Mouse (Mus musculus) CH12.LX (cell line): ENCODE data around the gene Extl2. TPM values are rescaled to one million over a fixed set of nuclear protein-coding genes. Genes with fewer than 3 reads are reported as not detected.

Source experiments
- DNase-seq: peaks from one replicate; pipeline ENCODE4 v3.0.0-alpha.2; 2013; ENCODE audit errors: extremely low read depth
- H3K27ac ChIP-seq: 2 replicates; pipeline ENCODE4 v1.5.1; 2012; ENCODE audit warnings: low read depth, mild to moderate bottlenecking, control low read depth, moderate library complexity; ENCODE audit not compliant: insufficient read depth
- H3K27me3 ChIP-seq: replicated peaks from 2 replicates; pipeline ENCODE3; 2012; ENCODE audit warnings: inconsistent platforms
- H3K36me3 ChIP-seq, 2 experiments: replicated peaks in 1 of 2; 2 replicates each; pipeline versions ENCODE3 to v1.6.1; 2012; ENCODE audit warnings: inconsistent platforms in 1 of 2, low read length in 1 of 2, mild to moderate bottlenecking in 1 of 2, mixed read lengths in 1 of 2, moderate library complexity in 1 of 2; ENCODE audit not compliant: control insufficient read depth in 1 of 2, insufficient read depth in 1 of 2
- H3K4me1 ChIP-seq, 2 experiments: 2 replicates each; pipeline ENCODE4 v1.6.1; 2012; ENCODE audit warnings: inconsistent platforms in 1 of 2, moderate library complexity in 1 of 2; ENCODE audit not compliant: insufficient read depth in 2 of 2, control insufficient read depth in 1 of 2
- H3K4me2 ChIP-seq: 2 replicates; pipeline ENCODE4 v1.6.1; 2012; ENCODE audit warnings: low read depth, mild to moderate bottlenecking, control low read depth; ENCODE audit not compliant: poor library complexity, insufficient read depth, severe bottlenecking
- H3K4me3 ChIP-seq, 3 experiments: fragments of 150-350 bp in 1 of 3; sonication (generic) in 1 of 3; replicated peaks in 1 of 3; 2 replicates each; pipeline versions ENCODE3 to v1.5.1; 2011 to 2012; ENCODE audit warnings: low read depth in 2 of 3, low read length in 2 of 3, mild to moderate bottlenecking in 2 of 3, moderate library complexity in 2 of 3, control low read depth in 1 of 3, improper control_type of control experiment in 1 of 3, inconsistent platforms in 1 of 3, mixed read lengths in 1 of 3; ENCODE audit not compliant: poor library complexity in 1 of 3
- H3K79me2 ChIP-seq: replicated peaks from 2 replicates; pipeline ENCODE4 v1.6.1; 2012; ENCODE audit warnings: mild to moderate bottlenecking, moderate library complexity; ENCODE audit not compliant: control insufficient read depth, poor library complexity, insufficient read depth, severe bottlenecking; ENCODE audit errors: extremely low read depth
- H3K9ac ChIP-seq: 2 replicates; pipeline ENCODE4 v1.6.1; 2012; ENCODE audit warnings: low read depth, mild to moderate bottlenecking, control low read depth, moderate library complexity; ENCODE audit not compliant: insufficient read depth
- H3K9me3 ChIP-seq: replicated peaks from 2 replicates; pipeline ENCODE3; 2012; ENCODE audit warnings: low read length, inconsistent platforms, mixed read lengths
- BHLHE40 ChIP-seq: IDR thresholded peaks from 2 replicates; pipeline ENCODE4 v1.6.1; 2011; ENCODE audit warnings: mild to moderate bottlenecking, low read depth, low read length, improper control_type of control experiment
- CHD1 ChIP-seq: IDR thresholded peaks from 2 replicates; pipeline ENCODE4 v1.6.1; 2012; ENCODE audit warnings: low read depth, low read length, improper control_type of control experiment, inconsistent platforms
- CHD2 ChIP-seq: IDR thresholded peaks from 2 replicates; pipeline ENCODE4 v1.6.1; 2011; ENCODE audit warnings: low read length, improper control_type of control experiment
- CTCF ChIP-seq, 2 experiments: IDR thresholded peaks in 1 of 2; conservative IDR thresholded peaks in 1 of 2; 2 replicates each; pipeline ENCODE4 v1.5.1; 2011 to 2012; ENCODE audit warnings: low read depth in 2 of 2, low read length in 2 of 2, improper control_type of control experiment in 1 of 2, inconsistent platforms in 1 of 2, mild to moderate bottlenecking in 1 of 2, moderate library complexity in 1 of 2
- E2F4 ChIP-seq: IDR thresholded peaks from 2 replicates; pipeline ENCODE4 v1.6.1; 2011; ENCODE audit warnings: low read depth, low read length, improper control_type of control experiment; ENCODE audit not compliant: insufficient replicate concordance
- ELF1 ChIP-seq: IDR thresholded peaks from 2 replicates; pipeline ENCODE4 v1.6.1; 2014; ENCODE audit warnings: low read depth, mild to moderate bottlenecking, inconsistent platforms, low read length, improper control_type of control experiment
- EP300 ChIP-seq: IDR thresholded peaks from 2 replicates; pipeline ENCODE4 v1.6.1; 2011; ENCODE audit warnings: low read length, improper control_type of control experiment
- ETS1 ChIP-seq: conservative IDR thresholded peaks from 2 replicates; pipeline ENCODE4 v1.6.1; 2012; ENCODE audit warnings: low read depth, mild to moderate bottlenecking, inconsistent platforms, low read length, improper control_type of control experiment, moderate library complexity
- GABPA ChIP-seq: IDR thresholded peaks from 2 replicates; pipeline ENCODE4 v1.6.1; 2012; ENCODE audit warnings: low read depth, low read length, improper control_type of control experiment, inconsistent platforms; ENCODE audit not compliant: insufficient replicate concordance
- HCFC1 ChIP-seq: IDR thresholded peaks from 2 replicates; pipeline ENCODE4 v1.6.1; 2012; ENCODE audit warnings: low read depth, mild to moderate bottlenecking, inconsistent platforms, low read length, improper control_type of control experiment
- IRF4 ChIP-seq: IDR thresholded peaks from 2 replicates; pipeline ENCODE4 v1.6.1; 2014; ENCODE audit warnings: low read depth, mild to moderate bottlenecking, inconsistent platforms, low read length, improper control_type of control experiment
- JUN ChIP-seq: IDR thresholded peaks from 2 replicates; pipeline ENCODE4 v1.6.1; 2011; ENCODE audit warnings: low read depth, mild to moderate bottlenecking, low read length, improper control_type of control experiment, moderate library complexity; ENCODE audit not compliant: insufficient read depth
- JUND ChIP-seq: conservative IDR thresholded peaks from 2 replicates; pipeline ENCODE4 v1.6.1; 2011; ENCODE audit warnings: low read depth, low read length, improper control_type of control experiment
- KAT2A ChIP-seq: IDR thresholded peaks from 2 replicates; pipeline ENCODE4 v1.6.1; 2012; ENCODE audit warnings: low read length, improper control_type of control experiment, inconsistent platforms; ENCODE audit not compliant: insufficient replicate concordance
- MAFK ChIP-seq: IDR thresholded peaks from 2 replicates; pipeline ENCODE4 v1.6.1; 2011; ENCODE audit warnings: low read length, improper control_type of control experiment; ENCODE audit not compliant: insufficient replicate concordance
- MAX ChIP-seq: IDR thresholded peaks from 2 replicates; pipeline ENCODE4 v1.6.1; 2011; ENCODE audit warnings: low read length, improper control_type of control experiment
- MEF2A ChIP-seq: IDR thresholded peaks from 2 replicates; pipeline ENCODE4 v1.6.1; 2014; ENCODE audit warnings: low read depth, mild to moderate bottlenecking, inconsistent platforms, low read length, improper control_type of control experiment, borderline replicate concordance
- MXI1 ChIP-seq: IDR thresholded peaks from 2 replicates; pipeline ENCODE4 v1.6.1; 2011; ENCODE audit warnings: mild to moderate bottlenecking, low read depth, low read length, improper control_type of control experiment
- MYC ChIP-seq: IDR thresholded peaks from 2 replicates; pipeline ENCODE4 v1.6.1; 2011; ENCODE audit warnings: low read depth, mild to moderate bottlenecking, improper control_type of control experiment, low read length
- NELFE ChIP-seq: IDR thresholded peaks from 2 replicates; pipeline ENCODE4 v1.6.1; 2011; ENCODE audit warnings: low read depth, low read length, improper control_type of control experiment
- NRF1 ChIP-seq: IDR thresholded peaks from 2 replicates; pipeline ENCODE4 v1.6.1; 2014; ENCODE audit warnings: low read depth, mild to moderate bottlenecking, inconsistent platforms, low read length, improper control_type of control experiment, moderate library complexity
- PAX5 ChIP-seq: IDR thresholded peaks from 2 replicates; pipeline ENCODE4 v1.6.1; 2012; ENCODE audit warnings: low read length, inconsistent platforms, mixed read lengths
- POLR2A ChIP-seq: IDR thresholded peaks from 2 replicates; pipeline ENCODE4 v1.6.1; 2011; ENCODE audit warnings: low read depth, mild to moderate bottlenecking, improper control_type of control experiment, low read length
- POLR2AphosphoS2 ChIP-seq: IDR thresholded peaks from 2 replicates; pipeline ENCODE4 v1.6.1; 2011; ENCODE audit warnings: low read depth, low read length, improper control_type of control experiment
- RAD21 ChIP-seq: IDR thresholded peaks from 2 replicates; pipeline ENCODE4 v1.6.1; 2011; ENCODE audit warnings: low read depth, mild to moderate bottlenecking, low read length, improper control_type of control experiment, moderate library complexity
- RCOR1 ChIP-seq: conservative IDR thresholded peaks from 2 replicates; pipeline ENCODE4 v1.6.1; 2012; ENCODE audit warnings: low read depth, mild to moderate bottlenecking, inconsistent platforms, low read length, improper control_type of control experiment
- SIN3A ChIP-seq: IDR thresholded peaks from 2 replicates; pipeline ENCODE4 v1.6.1; 2012; ENCODE audit warnings: low read length, improper control_type of control experiment, inconsistent platforms
- SMC3 ChIP-seq: IDR thresholded peaks from 2 replicates; pipeline ENCODE4 v1.6.1; 2011; ENCODE audit warnings: low read depth, low read length, improper control_type of control experiment
- TBP ChIP-seq: conservative IDR thresholded peaks from 2 replicates; pipeline ENCODE4 v1.6.1; 2011; ENCODE audit warnings: low read depth, low read length, improper control_type of control experiment
- TCF12 ChIP-seq: IDR thresholded peaks from 2 replicates; pipeline ENCODE4 v1.6.1; 2014; ENCODE audit warnings: low read depth, mild to moderate bottlenecking, inconsistent platforms, low read length, improper control_type of control experiment
- UBTF ChIP-seq: IDR thresholded peaks from 2 replicates; pipeline ENCODE4 v1.6.1; 2012; ENCODE audit warnings: low read depth, mild to moderate bottlenecking, inconsistent platforms, low read length, improper control_type of control experiment, moderate library complexity
- USF1 ChIP-seq: IDR thresholded peaks from 2 replicates; pipeline ENCODE4 v1.6.1; 2014; ENCODE audit warnings: low read depth, mild to moderate bottlenecking, inconsistent platforms, low read length, improper control_type of control experiment
- USF2 ChIP-seq: conservative IDR thresholded peaks from 2 replicates; pipeline ENCODE4 v1.6.1; 2011; ENCODE audit warnings: low read depth, low read length, improper control_type of control experiment
- ZC3H11A ChIP-seq: IDR thresholded peaks from 2 replicates; pipeline ENCODE4 v1.6.1; 2012; ENCODE audit warnings: low read depth, mild to moderate bottlenecking, inconsistent platforms, low read length, improper control_type of control experiment
- ZKSCAN1 ChIP-seq: IDR thresholded peaks from 2 replicates; pipeline ENCODE4 v1.6.1; 2012; ENCODE audit warnings: low read depth, inconsistent platforms, low read length, improper control_type of control experiment, borderline replicate concordance
- ZMIZ1 ChIP-seq: IDR thresholded peaks from 2 replicates; pipeline ENCODE4 v1.6.1; 2012; ENCODE audit warnings: low read depth, mild to moderate bottlenecking, inconsistent platforms, low read length, improper control_type of control experiment
- ZNF384 ChIP-seq: IDR thresholded peaks from 2 replicates; pipeline ENCODE4 v1.6.1; 2012; ENCODE audit warnings: low read depth, low read length, improper control_type of control experiment, inconsistent platforms
- dilution Hi-C: fragments of 300-500 bp; cut with MboI; formaldehyde crosslinking; loops from 2 replicates; pipeline ENCODE4 v1.14.3; 2020; ENCODE audit warnings: low sequenced_read_pairs; ENCODE audit not compliant: extremely low pct_unique_long_range_greater_than_20kb, extremely low pct_ligation_motif_present
- in situ Hi-C: fragments of 300-500 bp; cut with MboI; formaldehyde crosslinking; loops from 3 replicates; pipeline ENCODE4 v1.14.3; 2019; ENCODE audit warnings: low sequenced_read_pairs, low pct_ligation_motif_present, low pct_unique_long_range_greater_than_20kb, mixed read lengths
- polyA plus RNA-seq: library from polyadenylated mRNA; unstranded; fragments of >175 nt; gene quantifications from 2 replicates; pipeline ENCODE4 v1.2.1, GENCODE M21; 2012; ENCODE audit warnings: low read depth; ENCODE audit not compliant: insufficient read length
- total RNA-seq, 2 experiments: library from RNA; depleted of rRNA; stranded (reverse); fragments of 300-350 nt in 1 of 2; fragments of >200 nt in 1 of 2; gene quantifications; 2 replicates each; pipeline ENCODE4 v1.2.3; 2012 to 2014

The Extl2 gene
- total RNA-seq (2012; rRNA removed) (7.2 and 8.1 TPM in 2 replicates), total RNA-seq (2014; rRNA removed) (11.2 and 11.9 TPM in 2 replicates), polyA plus RNA-seq (7.8 and 12.0 TPM in 2 replicates)

DNA sequence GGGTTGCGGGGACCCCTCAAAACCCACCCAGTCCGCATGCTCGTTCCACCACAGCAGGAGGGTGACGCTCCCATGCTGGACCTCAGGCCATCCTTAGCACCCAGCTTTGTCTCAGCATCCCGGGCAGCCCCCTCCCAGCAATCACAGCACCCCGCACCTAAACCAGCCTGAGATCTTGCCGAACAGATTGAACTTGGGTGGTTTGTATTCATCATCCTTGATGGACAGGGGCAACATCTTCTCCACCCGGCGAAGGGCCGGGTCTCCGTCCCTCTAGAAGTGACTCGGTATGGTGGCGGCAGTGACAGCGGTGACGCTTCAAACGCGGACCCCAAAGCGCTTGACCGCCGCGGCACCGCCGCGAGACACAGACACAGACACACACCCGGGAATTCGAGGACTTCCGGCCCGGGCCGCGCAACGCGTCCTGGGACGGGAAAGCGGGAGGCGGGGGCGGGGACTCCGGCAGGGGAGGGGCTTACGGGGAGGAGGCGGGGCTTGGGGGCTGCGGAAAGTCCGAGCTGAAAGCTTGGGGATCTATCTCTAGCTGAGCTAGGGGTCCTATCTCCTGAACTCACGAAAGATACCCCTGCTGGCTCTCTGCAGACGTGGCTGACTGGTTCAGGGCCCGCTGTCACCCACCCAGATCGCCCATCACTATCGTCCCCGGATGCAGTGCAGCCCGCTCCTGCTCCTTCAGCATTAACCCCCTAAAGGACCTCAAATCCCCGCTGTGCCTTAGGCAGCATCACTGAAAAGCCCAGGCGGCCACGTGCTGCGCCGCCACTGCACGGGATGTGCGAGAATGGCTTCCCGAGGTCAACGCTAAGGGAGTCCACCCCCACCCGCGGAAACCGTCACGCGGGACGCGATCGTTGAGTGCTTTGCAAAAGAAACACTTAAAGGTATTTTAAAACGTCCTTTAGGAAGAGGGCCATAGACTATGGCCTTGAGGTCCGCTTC, at the start of gene Extl2, which contains the start of gene Slc30a7:
TSS of gene Extl2 (plus strand) at position 485 of the 963 bp plus-strand sequence.
TSS of gene Slc30a7 (minus strand) at position 429 of the 963 bp plus-strand sequence.
- dilution Hi-C loops, result no loop called here
- peak within 1 kb of the TSS; percentile 71 for H3K9ac ChIP-seq
- TF ChIP-seq MXI1 (peak; percentile 95), UBTF (no peak), BHLHE40 (peak; percentile 87), EP300 (no peak), NELFE (peak; percentile 76), JUN (no peak), USF1 (no peak), MEF2A (0 out of 2 replicates have a peak, but pooled peaks have one; percentile 54), NRF1 (peak; percentile 17; the same call in 1 of the 2 replicates), ZMIZ1 (peak; percentile 65; the same call in 1 of the 2 replicates), TBP (no peak), IRF4 (peak; percentile 47), ETS1 (no peak), TCF12 (peak; percentile 77), ZC3H11A (no peak), RCOR1 (peak; percentile 60; the same call in 1 of the 2 replicates), HCFC1 (peak; percentile 79), POLR2A (peak; percentile 81), CTCF (conservative IDR thresholded peaks at IDR 0.05 in 1 of 2, IDR thresholded peaks at IDR 0.05 in 1 of 2; ENCODE audit: low read depth in 2 of 2, low read length in 2 of 2) (no peak), CHD1 (peak; percentile 82), ZNF384 (0 out of 2 replicates have a peak, but pooled peaks have one; percentile 6), POLR2AphosphoS2 (peak; percentile 20; the same call in 1 of the 2 replicates), GABPA (no peak; the same call in 1 of the 2 replicates), MAX (peak; percentile 83), MAFK (no peak), ELF1 (peak; percentile 82), USF2 (no peak), RAD21 (no peak), ZKSCAN1 (no peak), JUND (no peak), KAT2A (0 out of 2 replicates have a peak, but pooled peaks have one; percentile 64), CHD2 (peak; percentile 61), SIN3A (peak; percentile 64), MYC (peak; percentile 83), E2F4 (no peak), PAX5 (no peak), SMC3 (no peak)

More for the DNA sequence above, at the start of gene Extl2, which contains the start of gene Slc30a7:
- peaks cover 8 to 34% of the 10 kb centered on the region in 2 experiments for H3K36me3 ChIP-seq
- no peaks in the 10 kb centered on the region for H3K27me3 ChIP-seq
- in situ Hi-C loops, result no loop called here
- peak; percentile 74 for DNase-seq
- peaks cover 0 to 38% of the 10 kb centered on the region in 2 experiments; a peak in 3 of 4 replicates for H3K4me1 ChIP-seq
- H3K4me2 ChIP-seq, result peak within 1 kb of the TSS; percentile 91
- no peaks in the 10 kb centered on the region for H3K9me3 ChIP-seq
- H3K27ac ChIP-seq, result peak within 1 kb of the TSS; percentile 78
- peak within 1 kb of the TSS; percentile 82 to 100 (median 93) for H3K4me3 ChIP-seq
- peaks cover 31% of the 10 kb centered on the region for H3K79me2 ChIP-seq
